Mouse (Mus musculus) heart, embryonic 15.5 days (tissue): Measurements from ENCODE around the gene Epha10. TPM values are rescaled to one million over a fixed set of nuclear protein-coding genes. Genes with fewer than 3 reads are reported as not detected.
A peak's percentile ranks its signal among the peaks of the same experiment; 100 is the strongest.

ENCODE experiments used
- ATAC-seq: fragments of 200-750 bp; cut with Nextera tagmentation; replicated peaks from 2 replicates; pipeline ENCODE4 v1.8.0; 2017; ENCODE audit warnings: low read depth, moderate TSS enrichment; ENCODE audit not compliant: insufficient number of reproducible peaks, insufficient read depth, low FRiP score
- H3K27ac ChIP-seq: fragments of 300-500 bp; sonication (generic); 2 replicates; pipeline ENCODE4 v1.5.1; 2015; ENCODE audit warnings: mild to moderate bottlenecking, inconsistent platforms
- H3K27me3 ChIP-seq: fragments of 300-500 bp; sonication (generic); 2 replicates; pipeline ENCODE4 v1.6.1; 2015; ENCODE audit warnings: inconsistent platforms
- H3K36me3 ChIP-seq: fragments of 300-500 bp; sonication (generic); 2 replicates; pipeline ENCODE4 v1.6.1; 2015; ENCODE audit warnings: mild to moderate bottlenecking, inconsistent platforms
- H3K4me1 ChIP-seq: fragments of 300-500 bp; sonication (generic); replicated peaks from 2 replicates; pipeline ENCODE4 v1.6.1; 2015; ENCODE audit warnings: inconsistent platforms
- H3K4me2 ChIP-seq: fragments of 300-500 bp; sonication (generic); 2 replicates; pipeline ENCODE4 v1.6.1; 2015; ENCODE audit warnings: inconsistent platforms, mild to moderate bottlenecking, moderate library complexity
- H3K4me3 ChIP-seq: fragments of 300-500 bp; sonication (generic); 2 replicates; pipeline ENCODE4 v1.5.1; 2015; ENCODE audit warnings: mild to moderate bottlenecking, inconsistent platforms
- H3K9ac ChIP-seq: fragments of 300-500 bp; sonication (generic); 2 replicates; pipeline ENCODE4 v1.6.1; 2015; ENCODE audit warnings: mild to moderate bottlenecking, inconsistent platforms
- H3K9me3 ChIP-seq: fragments of 300-500 bp; sonication (generic); replicated peaks from 2 replicates; pipeline ENCODE4 v1.6.1; 2016; ENCODE audit warnings: inconsistent platforms
- WGBS: fragments of 180-500 bp; shearing (Covaris S2); methylation state at CpG from one replicate; pipeline ENCODE4 v1.1.7; 2015; ENCODE audit warnings: mixed read lengths; 5-methylcytosine and 5-hydroxymethylcytosine counted together
- polyA plus RNA-seq: library from polyadenylated mRNA; unstranded; fragments of >200 nt; fragmentation: Nextera tagmentation; extraction: Ambion mirVana; gene quantifications from 2 replicates; pipeline ENCODE4 v1.2.1, GENCODE M21; 2015

Gene Epha10
- polyA plus RNA-seq, 1 experiment from 2014 or later = not detected

- no peak overlapping the region for H3K4me3 ChIP-seq
- H3K9ac ChIP-seq = no peak overlapping the region
- no peak overlapping the region for H3K4me2 ChIP-seq
- no peak for ATAC-seq
- WGBS = 50% methylated on average over 5 of the region's 5 CpGs
- peaks cover 29% of the 10 kb centered on the region for H3K27me3 ChIP-seq
- H3K4me1 ChIP-seq = peaks cover 13% of the 10 kb centered on the region
- H3K9me3 ChIP-seq = no peaks in the 10 kb centered on the region
- H3K36me3 ChIP-seq = peaks cover 17% of the 10 kb centered on the region; the same call in 1 of the 2 replicates
- H3K27ac ChIP-seq = no peak overlapping the region
Observed at GRCm38 (mm10) chr4:124858370-124858769, 22.3 kb upstream of the Epha10 start.

GRCm38 (mm10) chr4:124860446-124860845 is 20.3 kb upstream of the Epha10 start:
- Histone ChIP-seq H3K9ac (no peak overlapping the region), H3K27ac (no peak overlapping the region), H3K36me3 (peaks cover 6% of the 10 kb centered on the region; the same call in 1 of the 2 replicates), H3K4me2 (no peak overlapping the region), H3K9me3 (no peaks in the 10 kb centered on the region), H3K27me3 (peaks cover 35% of the 10 kb centered on the region), H3K4me1 (peaks cover 13% of the 10 kb centered on the region), H3K4me3 (no peak overlapping the region)
- WGBS = 1% methylated on average over 7 of the region's 7 CpGs
- 0 out of 2 replicates have a peak, but pooled peaks have one; percentile 16 for ATAC-seq

- ATAC-seq = peak; percentile 47
- H3K4me1 ChIP-seq = peaks cover 13% of the 10 kb centered on the region
- no peak within 1 kb of the TSS for H3K9ac ChIP-seq
- H3K4me3 ChIP-seq = peak within 1 kb of the TSS; percentile 48
- no peaks in the 10 kb centered on the region for H3K9me3 ChIP-seq
- no peak within 1 kb of the TSS for H3K27ac ChIP-seq
- peak within 1 kb of the TSS; percentile 80 for H3K4me2 ChIP-seq
- no peaks in the 10 kb centered on the region; the same call in 1 of the 2 replicates for H3K36me3 ChIP-seq
- 5% methylated on average over 43 of the region's 77 CpGs for WGBS
- peaks cover 37% of the 10 kb centered on the region for H3K27me3 ChIP-seq
Observed at GRCm38 (mm10) chr4:124861283-124862188, 19.2 kb upstream of the Epha10 start, which contains the start of gene Maneal. TSS of gene Maneal (minus strand) at chr4:124862171.

GRCm38 (mm10) chr4:124872719-124873118 is 8.0 kb upstream of the Epha10 start:
- Histone ChIP-seq H3K27ac (no peak overlapping the region), H3K4me2 (no peak overlapping the region), H3K4me1 (no peaks in the 10 kb centered on the region), H3K9ac (no peak overlapping the region), H3K36me3 (no peaks in the 10 kb centered on the region), H3K9me3 (peaks cover 3% of the 10 kb centered on the region; the same call in 1 of the 2 replicates), H3K27me3 (no peaks in the 10 kb centered on the region), H3K4me3 (no peak overlapping the region)
- ATAC-seq = no peak
- 87% methylated on average over 1 of the region's 1 CpGs for WGBS

GRCm38 (mm10) chr4:124881341-124881908 is 726 bp downstream of the Epha10 start:
- ATAC-seq = peak; percentile 36; the same call in 1 of the 2 replicates
- H3K27me3 ChIP-seq = peaks cover 75% of the 10 kb centered on the region

GRCm38 (mm10) chr4:124882151-124882729 is 1.5 kb downstream of the Epha10 start:
- H3K4me3 ChIP-seq = peak overlapping the region; percentile 31; the same call in 1 of the 2 replicates
- H3K36me3 ChIP-seq = no peaks in the 10 kb centered on the region
- H3K27me3 ChIP-seq = peaks cover 80% of the 10 kb centered on the region
- peaks cover 10% of the 10 kb centered on the region for H3K4me1 ChIP-seq
- no peak overlapping the region for H3K9ac ChIP-seq
- under 1% methylated on average over 30 of the region's 37 CpGs for WGBS
- 0 out of 2 replicates have a peak, but pooled peaks have one; percentile 15 for ATAC-seq
- H3K27ac ChIP-seq = no peak overlapping the region
- no peaks in the 10 kb centered on the region for H3K9me3 ChIP-seq
- H3K4me2 ChIP-seq = no peak overlapping the region

More at GRCm38 (mm10) chr4:124881341-124881908, 726 bp downstream of the Epha10 start:
- Histone ChIP-seq H3K36me3 (no peaks in the 10 kb centered on the region), H3K27ac (no peak overlapping the region), H3K9ac (no peak overlapping the region), H3K4me3 (peak overlapping the region; percentile 31), H3K4me2 (peak overlapping the region; percentile 51), H3K4me1 (peaks cover 10% of the 10 kb centered on the region), H3K9me3 (no peaks in the 10 kb centered on the region)
- 1% methylated on average over 37 of the region's 37 CpGs for WGBS

GRCm38 (mm10) chr4:124888702-124889101 is 8.0 kb downstream of the Epha10 start:
- no peak overlapping the region for H3K9ac ChIP-seq
- H3K27me3 ChIP-seq = peaks cover 84% of the 10 kb centered on the region
- no peak overlapping the region for H3K4me3 ChIP-seq
- no peaks in the 10 kb centered on the region for H3K4me1 ChIP-seq
- no peaks in the 10 kb centered on the region for H3K36me3 ChIP-seq
- no peak for ATAC-seq
- no peaks in the 10 kb centered on the region for H3K9me3 ChIP-seq
- no peak overlapping the region for H3K4me2 ChIP-seq
- 64% methylated on average over 7 of the region's 7 CpGs for WGBS
- H3K27ac ChIP-seq = no peak overlapping the region

GRCm38 (mm10) chr4:124889935-124890334 is 9.2 kb downstream of the Epha10 start:
- Histone ChIP-seq H3K4me1 (peaks cover 6% of the 10 kb centered on the region), H3K9ac (no peak overlapping the region), H3K4me2 (no peak overlapping the region), H3K27ac (no peak overlapping the region), H3K36me3 (no peaks in the 10 kb centered on the region), H3K9me3 (no peaks in the 10 kb centered on the region), H3K27me3 (peaks cover 87% of the 10 kb centered on the region), H3K4me3 (no peak overlapping the region)
- no peak for ATAC-seq
- WGBS = 75% methylated on average over 2 of the region's 2 CpGs

- no peaks in the 10 kb centered on the region for H3K9me3 ChIP-seq
- peaks cover 8% of the 10 kb centered on the region for H3K4me1 ChIP-seq
- WGBS = 71% methylated on average over 5 of the region's 5 CpGs
- H3K27me3 ChIP-seq = peaks cover 88% of the 10 kb centered on the region
- H3K4me2 ChIP-seq = no peak overlapping the region
- no peaks in the 10 kb centered on the region for H3K36me3 ChIP-seq
- H3K27ac ChIP-seq = no peak overlapping the region
- H3K9ac ChIP-seq = no peak overlapping the region
- no peak for ATAC-seq
- H3K4me3 ChIP-seq = no peak overlapping the region
Observed at GRCm38 (mm10) chr4:124890831-124891230, 10.1 kb downstream of the Epha10 start.

- H3K4me3 ChIP-seq = no peak overlapping the region
- H3K4me2 ChIP-seq = no peak overlapping the region
- peaks cover 79% of the 10 kb centered on the region for H3K27me3 ChIP-seq
- no peak overlapping the region for H3K9ac ChIP-seq
- no peaks in the 10 kb centered on the region for H3K9me3 ChIP-seq
- 40% methylated on average over 6 of the region's 6 CpGs for WGBS
- no peak for ATAC-seq
- H3K4me1 ChIP-seq = peaks cover 8% of the 10 kb centered on the region
- no peak overlapping the region for H3K27ac ChIP-seq
- H3K36me3 ChIP-seq = no peaks in the 10 kb centered on the region
Observed at GRCm38 (mm10) chr4:124893769-124894168, 13.1 kb downstream of the Epha10 start.
